ENCODE assay signal across 8 mouse cellular contexts in the genomic region with DNA sequence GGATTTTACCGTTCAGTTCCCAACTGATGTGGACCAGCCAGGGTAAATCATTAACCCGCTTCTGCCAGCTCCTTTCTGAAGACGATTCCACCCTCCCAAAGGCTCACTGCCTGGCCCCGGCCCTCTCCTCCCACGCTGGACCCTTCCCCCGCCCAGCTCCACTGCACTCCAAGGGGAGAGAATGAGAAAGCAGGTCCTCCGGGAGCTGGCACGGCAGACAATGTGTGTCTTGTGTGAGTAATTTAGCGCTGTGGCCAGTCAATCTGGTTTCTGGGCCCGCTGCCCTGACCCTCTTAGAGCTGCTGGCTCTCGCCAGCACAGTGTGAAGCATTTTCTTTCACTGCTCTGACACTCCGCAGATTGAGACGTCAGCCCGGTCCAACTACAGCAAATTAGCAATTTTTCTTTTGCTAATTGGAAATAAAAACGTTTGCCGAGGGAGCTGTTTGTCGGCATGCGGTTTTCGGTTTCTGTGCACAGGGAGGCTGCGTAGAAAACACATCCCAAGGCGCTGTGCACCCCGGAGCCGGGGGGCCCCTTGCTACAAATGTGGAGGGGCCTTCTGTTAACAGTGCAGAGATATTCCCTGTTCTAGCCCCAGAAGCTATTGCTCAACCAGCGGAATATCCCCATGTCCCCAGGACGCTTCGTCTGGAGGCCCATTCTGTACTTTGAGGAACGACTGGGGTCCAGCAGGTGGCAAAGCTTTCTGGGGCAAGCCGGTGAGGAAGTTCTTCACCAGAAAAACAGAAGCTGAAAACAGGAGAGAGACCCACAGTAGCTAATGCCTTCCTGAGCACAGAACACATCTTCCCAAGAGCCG.
A peak's percentile ranks its signal among the peaks of the same experiment; 100 is the strongest.
DNase-seq lines count a peak whose midpoint lies in the region; ATAC-seq and TF ChIP-seq lines count a peak whose summit lies in the region.

No protein-coding gene starts in this region.

- peaks cover 17% of the 10 kb centered on the region for H3K4me1 ChIP-seq in embryonic facial prominence, embryonic 11.5 days (ENCODE audit: control insufficient read depth, insufficient read depth, low read length)
- peaks cover 48% of the 10 kb centered on the region for H3K4me1 ChIP-seq in intestine, embryonic 15.5 days (replicated peaks)
- H3K4me1 ChIP-seq in lung, postnatal 0 days (ENCODE audit: insufficient read depth, low read depth, low read length): peaks cover 12% of the 10 kb centered on the region

- TF ChIP-seq CTCF in lung, postnatal 0 days (IDR thresholded peaks at IDR 0.05): no peak; the same call in 1 of the 2 replicates

- no peaks in the 10 kb centered on the region for H3K9me3 ChIP-seq in embryonic facial prominence, embryonic 11.5 days (replicated peaks; ENCODE audit: control insufficient read depth, low read length)
- no peaks in the 10 kb centered on the region for H3K9me3 ChIP-seq in intestine, embryonic 15.5 days
- no peaks in the 10 kb centered on the region for H3K9me3 ChIP-seq in lung, postnatal 0 days (ENCODE audit: low read length)

- no peak for TF ChIP-seq EP300 in lung, postnatal 0 days (IDR thresholded peaks at IDR 0.05)

- ATAC-seq in embryonic facial prominence, embryonic 11.5 days (replicated peaks; ENCODE audit: insufficient number of reproducible peaks, low FRiP score, low TSS enrichment, low read depth): peak; percentile 40; the same call in 1 of the 2 replicates
- peak; percentile 43; the same call in 1 of the 2 replicates for ATAC-seq in granulocyte monocyte progenitor cell, adult 5-6 weeks (replicated peaks; ENCODE audit: poor library complexity, severe bottlenecking)
- ATAC-seq in intestine, embryonic 15.5 days: peak; percentile 65
- peak; percentile 71 for ATAC-seq in lung, postnatal 0 days

- peak; percentile 46 to 60 for DNase-seq in adrenal gland, postnatal 36 days
- DNase-seq in embryonic facial prominence, embryonic 11.5 days (ENCODE audit: low spot score): peak; percentile 64
- DNase-seq in left cerebral cortex, adult 18-20 months (ENCODE audit: low spot score in 2 of 2): peak; percentile 61 to 66
- DNase-seq in lung, postnatal 0 days (ENCODE audit: low spot score): peak; percentile 85
- DNase-seq in right cerebral cortex, adult 2 months (ENCODE audit: low spot score in 2 of 2): peak; percentile 65 to 80
- no peak for DNase-seq in spleen, postnatal 10 days (ENCODE audit: low spot score in 2 of 2)

- WGBS in embryonic facial prominence, embryonic 11.5 days: 28% methylated on average over 29 of the region's 29 CpGs
- 26% methylated on average over 29 of the region's 29 CpGs for WGBS in intestine, embryonic 15.5 days
- WGBS in lung, postnatal 0 days: 33% methylated on average over 28 of the region's 29 CpGs

- H3K4me2 ChIP-seq in embryonic facial prominence, embryonic 11.5 days (ENCODE audit: low read depth, low read length): no peak overlapping the region
- H3K4me2 ChIP-seq in intestine, embryonic 15.5 days (replicated peaks): peak overlapping the region; percentile 58
- H3K4me2 ChIP-seq in lung, postnatal 0 days (replicated peaks; ENCODE audit: low read depth, low read length): peak overlapping the region; percentile 17

- H3K27ac ChIP-seq in embryonic facial prominence, embryonic 11.5 days (replicated peaks; ENCODE audit: low read depth, low read length): no peak overlapping the region
- peak overlapping the region; percentile 77 for H3K27ac ChIP-seq in intestine, embryonic 15.5 days
- H3K27ac ChIP-seq in lung, postnatal 0 days (ENCODE audit: low read length): no peak overlapping the region

- H3K4me3 ChIP-seq in embryonic facial prominence, embryonic 11.5 days (ENCODE audit: low read depth, low read length): no peak overlapping the region
- H3K4me3 ChIP-seq in intestine, embryonic 15.5 days (replicated peaks): peak overlapping the region; percentile 19; the same call in 1 of the 2 replicates
- no peak overlapping the region for H3K4me3 ChIP-seq in lung, postnatal 0 days (ENCODE audit: low read depth, low read length)

- peak overlapping the region; percentile 26; the same call in 1 of the 2 replicates for H3K9ac ChIP-seq in embryonic facial prominence, embryonic 11.5 days (replicated peaks; ENCODE audit: low read length)
- H3K9ac ChIP-seq in intestine, embryonic 15.5 days: peak overlapping the region; percentile 31
- no peak overlapping the region for H3K9ac ChIP-seq in lung, postnatal 0 days (replicated peaks; ENCODE audit: low read depth)

- no peaks in the 10 kb centered on the region; the same call in 1 of the 2 replicates for H3K27me3 ChIP-seq in embryonic facial prominence, embryonic 11.5 days (ENCODE audit: control insufficient read depth, insufficient read depth, low read length)
- no peaks in the 10 kb centered on the region for H3K27me3 ChIP-seq in intestine, embryonic 15.5 days (replicated peaks)
- H3K27me3 ChIP-seq in lung, postnatal 0 days (replicated peaks; ENCODE audit: insufficient read depth, low read length): 0 out of 2 replicates have a peak, but pooled peaks cover 3% of the 10 kb centered on the region

- H3K36me3 ChIP-seq in embryonic facial prominence, embryonic 11.5 days (replicated peaks; ENCODE audit: control insufficient read depth, insufficient read depth, low read depth, low read length): no peaks in the 10 kb centered on the region
- H3K36me3 ChIP-seq in intestine, embryonic 15.5 days: no peaks in the 10 kb centered on the region
- no peaks in the 10 kb centered on the region for H3K36me3 ChIP-seq in lung, postnatal 0 days (ENCODE audit: insufficient read depth, low read length)

Comparison
In these comparisons a context has a peak if more than half of its experiments do, and no peak if none do; other contexts are left out.
1. DNase-seq: peak in adrenal gland, postnatal 36 days (2 of 2), embryonic facial prominence, embryonic 11.5 days (single experiment), left cerebral cortex, adult 18-20 months (2 of 2), lung, postnatal 0 days (single experiment) and right cerebral cortex, adult 2 months (2 of 2); none in spleen, postnatal 10 days (0 of 2).
2. Peak in every context shown above with its lines, with median percentiles within 50 percentile points of each other: ATAC-seq.